Mouse (Mus musculus) adrenal gland (tissue): Measurements from ENCODE around the gene Bcr.

ENCODE experiments used
- intact Hi-C: fragments of 180-260 bp; cut with DNase I; formaldehyde crosslinking; loops from one replicate; pipeline ENCODE4 v1.15.1; 2025

The Bcr gene

GRCm38 (mm10) chr10:75230572-75230971, 170.2 kb downstream of the Bcr start:
- intact Hi-C loops = no loop called here

- intact Hi-C loops = no loop called here
These were observed 171.5 kb downstream of the Bcr start for GRCm38 (mm10) chr10:75231876-75232275.

- intact Hi-C loops = no loop called here
These were observed 172.3 kb downstream of the Bcr start for GRCm38 (mm10) chr10:75232612-75233155.

DNA sequence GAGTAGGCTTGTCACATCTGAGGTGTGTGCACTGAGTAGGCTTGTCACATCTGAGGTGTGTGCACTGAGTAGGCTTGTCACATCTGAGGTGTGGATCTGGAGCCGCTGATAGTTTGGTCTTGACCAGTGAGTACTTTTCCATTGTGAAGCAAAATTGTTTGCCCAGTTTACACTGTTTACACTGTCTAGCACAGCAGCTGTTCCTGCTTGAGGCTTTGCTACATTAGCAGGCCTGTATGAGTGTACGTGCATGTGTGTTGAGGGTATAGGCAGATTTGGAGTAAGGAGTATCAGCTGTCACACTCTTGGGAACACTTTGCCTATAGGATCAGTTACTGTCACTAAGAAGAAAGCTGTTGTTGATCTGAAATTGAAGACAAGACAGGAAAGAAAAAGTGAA, 173.1 kb downstream of the Bcr start:
- intact Hi-C loops = no loop called here
